Mouse (Mus musculus) kidney, postnatal 0 days (tissue): ENCODE measurements at regions not wholly inside any gene's neighbourhood (a gene's known extent, or its start where the extent isn't known, plus 50 kb on each side); places are given as distances from the start of the nearest gene placed in this dataset.
A peak's percentile ranks its signal among the peaks of the same experiment; 100 is the strongest.
"Not testable (repeated sequence)": the region's sequence is repeated elsewhere in the genome, so short reads cannot be mapped to it uniquely, and the experiment has no call there.

Experiments used
- ATAC-seq: fragments of 200-750 bp; cut with Nextera tagmentation; replicated peaks from 2 replicates; pipeline ENCODE4 v1.8.0; 2017; ENCODE audit warnings: low read depth, moderate number of reproducible peaks, moderate TSS enrichment, moderate library complexity; ENCODE audit not compliant: low FRiP score
- DNase-seq: peaks from one replicate; pipeline ENCODE4 v3.0.0-alpha.2; 2016; ENCODE audit warnings: low spot score
- H3K27ac ChIP-seq: fragments of 300-500 bp; sonication (generic); 2 replicates; pipeline ENCODE4 v1.5.1; 2014; ENCODE audit warnings: mild to moderate bottlenecking
- H3K27me3 ChIP-seq: fragments of 300-500 bp; sonication (generic); 2 replicates; pipeline ENCODE4 v1.6.1; 2014; ENCODE audit warnings: low read length, mixed read lengths; ENCODE audit not compliant: insufficient read depth
- H3K36me3 ChIP-seq: fragments of 300-500 bp; sonication (generic); 2 replicates; pipeline ENCODE4 v1.6.1; 2014; ENCODE audit warnings: low read length, mixed read lengths; ENCODE audit not compliant: insufficient read depth
- H3K4me1 ChIP-seq: fragments of 300-500 bp; sonication (generic); replicated peaks from 2 replicates; pipeline ENCODE4 v1.6.1; 2014; ENCODE audit warnings: antibody characterized with exemption, low read length, mixed read lengths; ENCODE audit not compliant: insufficient read depth
- H3K4me2 ChIP-seq: fragments of 300-500 bp; sonication (generic); 2 replicates; pipeline ENCODE4 v1.6.1; 2014; ENCODE audit warnings: mild to moderate bottlenecking, low read length, moderate library complexity, mixed read lengths
- H3K4me3 ChIP-seq: fragments of 300-500 bp; sonication (generic); replicated peaks from 2 replicates; pipeline ENCODE4 v1.5.1; 2014; ENCODE audit warnings: low read depth, low read length
- H3K9ac ChIP-seq: fragments of 300-500 bp; sonication (generic); 2 replicates; pipeline ENCODE4 v1.6.1; 2014; ENCODE audit warnings: low read depth, low read length
- H3K9me3 ChIP-seq: fragments of 300-500 bp; sonication (generic); replicated peaks from 2 replicates; pipeline ENCODE4 v1.6.1; 2016; ENCODE audit warnings: low read length, inconsistent platforms, mixed read lengths
- CTCF ChIP-seq: IDR thresholded peaks from 2 replicates; pipeline ENCODE4 v1.5.1; 2016; ENCODE audit warnings: antibody characterized with exemption, low read depth, mild to moderate bottlenecking, moderate library complexity
- WGBS: fragments of 180-500 bp; shearing (Covaris S2); extraction: QIAGEN DNeasy Blood & Tissue Kit; methylation state at CpG from one replicate; pipeline ENCODE4 v1.1.7; 2014; 5-methylcytosine and 5-hydroxymethylcytosine counted together

GRCm38 (mm10) chr17:49346701-49347100 is 81.5 kb upstream of the Mocs1 start:
- DNase-seq (no peak), ATAC-seq (no peak)
- 49% methylated on average over 5 of the region's 5 CpGs for WGBS
- no peaks in the 10 kb centered on the region for H3K4me1 ChIP-seq
- H3K9me3 ChIP-seq, result no peaks in the 10 kb centered on the region; the same call in 1 of the 2 replicates
- H3K27ac ChIP-seq, result no peak overlapping the region
- H3K27me3 ChIP-seq, result no peaks in the 10 kb centered on the region
- H3K9ac ChIP-seq, result no peak overlapping the region
- no peak overlapping the region for H3K4me2 ChIP-seq
- H3K4me3 ChIP-seq, result no peak overlapping the region
- H3K36me3 ChIP-seq, result no peaks in the 10 kb centered on the region
- no peak for TF ChIP-seq CTCF

- Histone ChIP-seq H3K4me2 (no peak overlapping the region), H3K4me3 (no peak overlapping the region), H3K27me3 (no peaks in the 10 kb centered on the region), H3K9me3 (no peaks in the 10 kb centered on the region; the same call in 1 of the 2 replicates), H3K9ac (no peak overlapping the region), H3K36me3 (no peaks in the 10 kb centered on the region), H3K27ac (no peak overlapping the region), H3K4me1 (no peaks in the 10 kb centered on the region)
- 83% methylated on average over 9 of the region's 9 CpGs for WGBS
- ATAC-seq (no peak), DNase-seq (no peak)
- TF ChIP-seq CTCF, result no peak
These were observed 78.8 kb upstream of the Mocs1 start for GRCm38 (mm10) chr17:49349328-49349727.

GRCm38 (mm10) chr17:49359212-49359611 is 69.0 kb upstream of the Mocs1 start:
- H3K27me3 ChIP-seq, result no peaks in the 10 kb centered on the region
- no peak overlapping the region for H3K4me2 ChIP-seq
- ATAC-seq, result no peak
- no peaks in the 10 kb centered on the region for H3K36me3 ChIP-seq
- H3K9ac ChIP-seq, result no peak overlapping the region
- no peaks in the 10 kb centered on the region for H3K9me3 ChIP-seq
- peak; percentile 42; the same call in 1 of the 2 replicates for TF ChIP-seq CTCF
- 0 out of 2 replicates have a peak, but pooled peaks cover 3% of the 10 kb centered on the region for H3K4me1 ChIP-seq
- no peak overlapping the region for H3K27ac ChIP-seq
- no peak overlapping the region for H3K4me3 ChIP-seq
- DNase-seq, result no peak

DNA sequence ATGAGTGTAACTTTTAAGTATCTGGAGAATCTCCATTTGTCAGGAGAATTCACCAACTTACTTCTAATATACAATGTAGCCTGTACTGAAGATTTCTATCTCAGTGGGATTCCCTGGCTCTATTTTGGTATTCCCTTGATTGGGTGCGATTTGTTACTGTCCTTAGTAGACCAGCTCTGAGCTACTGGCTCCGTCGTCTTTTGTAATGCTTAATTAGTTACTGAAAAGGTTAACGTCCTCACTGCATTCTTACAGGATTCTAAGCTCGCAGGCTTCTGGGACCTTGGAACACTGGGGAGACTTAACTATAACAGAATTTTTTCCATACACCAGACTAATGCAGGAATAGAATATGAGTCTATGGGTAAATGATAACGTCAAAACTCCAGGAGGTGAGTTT is 67.9 kb upstream of the Mocs1 start:
- not testable (repeated sequence) for H3K4me1 ChIP-seq, H3K27me3 ChIP-seq, ATAC-seq, H3K36me3 ChIP-seq, H3K4me3 ChIP-seq, H3K27ac ChIP-seq, DNase-seq, H3K9ac ChIP-seq, H3K4me2 ChIP-seq, H3K9me3 ChIP-seq
- 56% methylated on average over 6 of the region's 6 CpGs for WGBS

- Histone ChIP-seq H3K4me2 (no peak overlapping the region), H3K9ac (no peak overlapping the region), H3K27ac (no peak overlapping the region), H3K4me3 (no peak overlapping the region), H3K9me3 (no peaks in the 10 kb centered on the region), H3K27me3 (no peaks in the 10 kb centered on the region), H3K36me3 (no peaks in the 10 kb centered on the region), H3K4me1 (no peaks in the 10 kb centered on the region)
- WGBS, result 73% methylated on average over 4 of the region's 4 CpGs
- TF ChIP-seq CTCF, result no peak
- ATAC-seq (no peak), DNase-seq (no peak)
These were observed 60.4 kb upstream of the Mocs1 start for GRCm38 (mm10) chr17:49367791-49368190.

DNA sequence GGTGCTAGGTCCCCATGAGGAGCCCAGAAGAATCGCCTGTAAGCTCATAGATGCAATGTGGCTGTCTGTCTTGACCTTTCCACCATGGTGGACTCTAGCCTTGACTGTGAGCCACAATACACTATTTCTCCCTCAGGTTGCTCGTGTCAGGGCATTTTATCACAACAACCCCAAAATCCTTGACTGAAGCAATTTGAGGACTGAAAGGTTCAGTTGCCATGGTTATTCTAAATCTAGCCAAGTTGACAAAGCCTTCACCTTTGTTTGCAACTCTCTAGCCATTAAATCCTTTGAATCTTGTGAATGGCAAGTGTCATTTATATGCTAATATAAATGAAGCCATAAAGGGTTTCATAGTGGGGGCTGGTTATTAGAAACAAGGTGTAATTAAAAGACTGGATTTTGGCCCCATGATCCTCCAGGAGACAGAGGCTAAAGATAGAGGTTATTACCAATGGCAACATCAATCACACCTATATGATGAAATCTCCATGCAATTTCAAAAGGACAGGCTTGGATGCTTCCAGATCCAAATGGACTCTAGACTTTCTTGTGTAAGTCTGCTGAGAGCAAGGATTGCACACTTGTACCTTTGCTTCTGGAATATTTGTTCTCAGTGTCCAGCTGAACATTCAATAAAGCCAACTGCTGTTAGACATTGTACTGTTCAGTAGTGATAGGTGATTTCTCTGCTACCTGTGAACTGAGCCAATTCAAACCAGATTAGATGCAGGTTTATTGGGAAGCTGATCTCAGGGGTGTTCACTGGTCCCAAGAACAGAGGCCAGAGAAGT is 59.5 kb upstream of the Mocs1 start:
- no peaks in the 10 kb centered on the region for H3K36me3 ChIP-seq
- no peaks in the 10 kb centered on the region for H3K4me1 ChIP-seq
- H3K9me3 ChIP-seq, result no peaks in the 10 kb centered on the region
- no peak overlapping the region for H3K27ac ChIP-seq
- H3K4me2 ChIP-seq, result no peak overlapping the region
- no peak for TF ChIP-seq CTCF
- no peaks in the 10 kb centered on the region for H3K27me3 ChIP-seq
- DNase-seq, result no peak
- no peak for ATAC-seq
- 75% methylated on average over 2 of the region's 2 CpGs for WGBS
- H3K4me3 ChIP-seq, result no peak overlapping the region
- no peak overlapping the region for H3K9ac ChIP-seq

- WGBS, result 33% methylated on average over 11 of the region's 11 CpGs
- Histone ChIP-seq H3K4me3 (no peak overlapping the region), H3K9me3 (no peaks in the 10 kb centered on the region), H3K36me3 (no peaks in the 10 kb centered on the region), H3K27me3 (no peaks in the 10 kb centered on the region), H3K27ac (no peak overlapping the region), H3K4me1 (no peaks in the 10 kb centered on the region), H3K4me2 (no peak overlapping the region), H3K9ac (no peak overlapping the region)
- DNase-seq (no peak), ATAC-seq (no peak)
- TF ChIP-seq CTCF, result no peak
These were observed 50.5 kb upstream of the Mocs1 start for GRCm38 (mm10) chr17:49377626-49378025.
